Mouse (Mus musculus) embryonic facial prominence, embryonic 10.5 days (tissue): ENCODE data around the gene Cnot10. TPM values are rescaled to one million over a fixed set of nuclear protein-coding genes. Genes with fewer than 3 reads are reported as not detected.

Experiments
- DNase-seq: peaks from one replicate; pipeline ENCODE4 v3.0.0-alpha.2; 2017; ENCODE audit warnings: low spot score
- H3K27ac ChIP-seq: fragments of 300-500 bp; sonication (generic); replicated peaks from 2 replicates; pipeline ENCODE4 v1.5.1; 2016; ENCODE audit warnings: mild to moderate bottlenecking
- H3K27me3 ChIP-seq: fragments of 300-500 bp; sonication (generic); replicated peaks from 2 replicates; pipeline ENCODE4 v1.6.1; 2016; ENCODE audit warnings: low read depth, mild to moderate bottlenecking; ENCODE audit not compliant: poor library complexity, severe bottlenecking
- H3K36me3 ChIP-seq: fragments of 300-500 bp; sonication (generic); replicated peaks from 2 replicates; pipeline ENCODE4 v1.6.1; 2016; ENCODE audit warnings: mild to moderate bottlenecking, moderate library complexity
- H3K4me1 ChIP-seq: fragments of 300-500 bp; sonication (generic); 2 replicates; pipeline ENCODE4 v1.6.1; 2016
- H3K4me3 ChIP-seq: fragments of 300-500 bp; sonication (generic); 2 replicates; pipeline ENCODE4 v1.5.1; 2016; ENCODE audit warnings: mild to moderate bottlenecking, moderate library complexity
- H3K9me3 ChIP-seq: fragments of 300-500 bp; sonication (generic); 2 replicates; pipeline ENCODE4 v1.6.1; 2016; ENCODE audit warnings: mild to moderate bottlenecking
- WGBS: fragments of 180-500 bp; shearing (Covaris S2); methylation state at CpG from one replicate; pipeline ENCODE4 v1.1.7; 2016; 5-methylcytosine and 5-hydroxymethylcytosine counted together
- polyA plus RNA-seq: library from polyadenylated mRNA; unstranded; fragments of >200 nt; fragmentation: Nextera tagmentation; extraction: Ambion mirVana; gene quantifications from 2 replicates; pipeline ENCODE4 v1.2.1, GENCODE M21; 2016

Cnot10 gene
- polyA plus RNA-seq, 1 experiment from 2014 or later: 74.3 TPM

DNA sequence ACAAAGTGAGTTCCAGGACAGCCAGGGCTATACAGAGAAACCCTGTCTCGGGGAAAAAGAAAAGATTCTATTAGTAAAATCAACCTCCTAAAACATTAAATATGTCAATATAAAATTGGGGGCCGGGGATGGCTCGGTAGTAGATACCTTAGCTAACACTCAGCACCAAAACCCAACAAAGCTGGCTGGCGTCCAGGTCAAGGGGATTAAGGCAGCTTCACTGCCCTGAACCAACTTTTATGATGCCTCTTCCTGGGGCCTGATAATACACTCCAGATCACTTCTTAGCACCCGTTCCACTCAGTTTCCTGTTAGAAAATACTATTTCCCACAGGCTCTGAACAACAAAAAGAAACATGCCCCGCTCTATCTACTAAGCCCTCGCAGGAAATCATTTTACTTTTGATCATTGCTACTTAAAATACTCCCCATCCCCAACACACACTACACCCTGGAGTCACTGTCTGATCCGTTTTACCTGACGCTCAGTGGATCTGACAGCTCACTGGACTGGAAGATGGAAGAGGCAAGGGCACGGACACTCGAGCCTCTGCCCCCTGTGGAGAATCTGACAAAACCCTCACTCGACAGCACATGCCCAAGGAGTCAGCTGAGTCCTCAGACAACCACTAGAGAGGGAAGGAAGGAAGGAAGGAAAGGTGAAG is 36.0 kb downstream of the Cnot10 start:
- DNase-seq: peak; percentile 42

GRCm38 (mm10) chr9:114601096-114601495 is 38.9 kb downstream of the Cnot10 start:
- no peaks in the 10 kb centered on the region for H3K4me1 ChIP-seq
- DNase-seq: no peak
- H3K36me3 ChIP-seq: peaks cover 88% of the 10 kb centered on the region
- no peak overlapping the region for H3K4me3 ChIP-seq
- 56% methylated on average over 1 of the region's 1 CpGs for WGBS
- H3K27ac ChIP-seq: no peak overlapping the region
- H3K27me3 ChIP-seq: no peaks in the 10 kb centered on the region
- no peaks in the 10 kb centered on the region for H3K9me3 ChIP-seq

More for the DNA sequence above, 36.0 kb downstream of the Cnot10 start:
- Histone ChIP-seq H3K27me3 (no peaks in the 10 kb centered on the region), H3K4me3 (no peak overlapping the region), H3K27ac (no peak overlapping the region), H3K4me1 (no peaks in the 10 kb centered on the region), H3K9me3 (no peaks in the 10 kb centered on the region), H3K36me3 (peaks cover 88% of the 10 kb centered on the region)
- WGBS: 69% methylated on average over 12 of the region's 12 CpGs

GRCm38 (mm10) chr9:114585017-114585345 is 55.0 kb downstream of the Cnot10 start:
- H3K27ac ChIP-seq: peak overlapping the region; percentile 59; the same call in 1 of the 2 replicates
- no peaks in the 10 kb centered on the region for H3K9me3 ChIP-seq
- peaks cover 13% of the 10 kb centered on the region for H3K4me1 ChIP-seq
- 32% methylated on average over 5 of the region's 5 CpGs for WGBS
- DNase-seq: peak; percentile 41
- H3K27me3 ChIP-seq: no peaks in the 10 kb centered on the region
- peak overlapping the region; percentile 61 for H3K4me3 ChIP-seq
- H3K36me3 ChIP-seq: peaks cover 45% of the 10 kb centered on the region

GRCm38 (mm10) chr9:114584183-114585016 is 55.6 kb downstream of the Cnot10 start:
- WGBS: 2% methylated on average over 31 of the region's 31 CpGs

DNA sequence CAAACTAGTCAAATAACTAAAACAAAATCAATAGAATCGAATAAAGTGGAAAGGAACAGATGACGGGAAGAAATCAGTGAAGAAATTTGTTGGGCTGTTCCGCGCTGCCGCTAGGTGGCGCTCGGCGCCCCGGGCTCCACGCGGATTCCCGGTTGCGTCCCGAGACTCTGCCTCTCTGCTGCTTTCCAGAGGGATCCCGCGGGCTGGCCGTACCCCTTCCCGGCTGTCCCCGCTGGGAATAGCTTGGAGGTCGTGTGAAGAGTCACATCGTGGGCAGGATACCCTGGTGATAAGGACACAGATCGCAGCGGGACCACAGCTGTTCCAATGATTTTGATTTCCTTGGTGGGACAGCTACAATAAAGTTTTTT is 56.2 kb downstream of the Cnot10 start:
- Histone ChIP-seq H3K9me3 (no peaks in the 10 kb centered on the region), H3K4me3 (peak overlapping the region; percentile 61), H3K27me3 (no peaks in the 10 kb centered on the region), H3K36me3 (peaks cover 33% of the 10 kb centered on the region), H3K4me1 (peaks cover 13% of the 10 kb centered on the region), H3K27ac (peak overlapping the region; percentile 59)
- peak; percentile 87 for DNase-seq
- 2% methylated on average over 23 of the region's 23 CpGs for WGBS

More at GRCm38 (mm10) chr9:114584183-114585016, 55.6 kb downstream of the Cnot10 start:
- Histone ChIP-seq H3K4me1 (peaks cover 13% of the 10 kb centered on the region), H3K27me3 (no peaks in the 10 kb centered on the region), H3K9me3 (no peaks in the 10 kb centered on the region), H3K4me3 (peak overlapping the region; percentile 61), H3K27ac (peak overlapping the region; percentile 59), H3K36me3 (peaks cover 39% of the 10 kb centered on the region)
- peak; percentile 69 for DNase-seq

- Histone ChIP-seq H3K27ac (no peak overlapping the region), H3K36me3 (no peaks in the 10 kb centered on the region), H3K27me3 (no peaks in the 10 kb centered on the region), H3K4me1 (no peaks in the 10 kb centered on the region), H3K9me3 (no peaks in the 10 kb centered on the region), H3K4me3 (no peak overlapping the region)
- WGBS: 75% methylated on average over 11 of the region's 11 CpGs
- DNase-seq: no peak
Observed at GRCm38 (mm10) chr9:114578646-114579045, 61.3 kb downstream of the Cnot10 start.

- no peaks in the 10 kb centered on the region for H3K9me3 ChIP-seq
- H3K27me3 ChIP-seq: no peaks in the 10 kb centered on the region
- 95% methylated on average over 1 of the region's 1 CpGs for WGBS
- H3K36me3 ChIP-seq: no peaks in the 10 kb centered on the region
- DNase-seq: no peak
- H3K27ac ChIP-seq: 0 out of 2 replicates have a peak overlapping the region, but pooled peaks have one; percentile 19
- no peaks in the 10 kb centered on the region for H3K4me1 ChIP-seq
- no peak overlapping the region for H3K4me3 ChIP-seq
Observed at GRCm38 (mm10) chr9:114576001-114576400, 64.0 kb downstream of the Cnot10 start.

GRCm38 (mm10) chr9:114573528-114573927 is 66.5 kb downstream of the Cnot10 start:
- DNase-seq: no peak
- Histone ChIP-seq H3K4me1 (no peaks in the 10 kb centered on the region), H3K36me3 (no peaks in the 10 kb centered on the region), H3K4me3 (no peak overlapping the region), H3K27me3 (no peaks in the 10 kb centered on the region), H3K9me3 (no peaks in the 10 kb centered on the region), H3K27ac (no peak overlapping the region)
- 70% methylated on average over 5 of the region's 5 CpGs for WGBS

DNA sequence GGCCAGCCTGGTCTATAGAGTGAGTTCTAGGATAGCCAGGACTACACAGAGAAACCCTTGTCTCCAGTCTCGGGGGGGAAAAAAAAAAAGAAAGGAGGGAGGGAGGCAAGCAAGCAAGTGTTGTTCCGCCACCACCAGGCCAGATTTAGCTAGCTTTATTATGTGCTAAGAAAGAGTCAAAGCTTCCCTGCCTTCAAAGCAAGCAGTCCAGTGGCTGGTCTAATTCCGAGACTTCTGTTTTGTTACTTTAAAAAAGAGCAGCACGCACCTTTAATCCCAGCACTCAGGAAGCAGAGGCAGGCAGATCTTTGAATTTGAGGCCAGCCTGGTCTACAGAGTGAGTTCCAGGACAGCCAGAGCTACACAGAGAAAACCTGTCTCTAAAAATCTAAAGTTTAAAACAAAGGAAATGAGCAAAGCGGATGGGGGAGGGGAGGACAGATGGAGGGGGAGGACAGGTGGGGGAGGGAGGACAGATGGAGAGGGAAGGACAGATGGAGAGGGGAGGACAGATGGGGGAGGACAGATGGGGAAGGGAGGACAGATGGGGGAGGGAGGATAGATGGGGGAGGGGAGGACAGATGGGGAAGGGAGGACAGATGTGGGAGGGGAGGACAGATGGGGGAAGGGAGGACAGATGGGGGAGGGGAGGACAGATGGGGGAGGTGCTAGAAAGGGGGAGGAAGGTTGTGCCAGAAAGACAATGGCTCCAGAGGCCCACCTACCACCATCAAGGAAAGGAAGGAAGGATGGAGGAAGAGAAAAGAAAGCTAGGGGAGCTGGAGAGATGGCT is 71.1 kb downstream of the Cnot10 start:
- no peak for DNase-seq
- Histone ChIP-seq H3K27me3 (no peaks in the 10 kb centered on the region), H3K27ac (no peak overlapping the region), H3K4me3 (no peak overlapping the region), H3K4me1 (peaks cover 13% of the 10 kb centered on the region), H3K9me3 (no peaks in the 10 kb centered on the region), H3K36me3 (no peaks in the 10 kb centered on the region)
- 90% methylated on average over 5 of the region's 5 CpGs for WGBS

- H3K27ac ChIP-seq: peak overlapping the region; percentile 99
- DNase-seq: peak; percentile 67
- under 1% methylated on average over 10 of the region's 10 CpGs for WGBS
Observed at GRCm38 (mm10) chr9:114564667-114565066, 75.3 kb downstream of the Cnot10 start.

DNA sequence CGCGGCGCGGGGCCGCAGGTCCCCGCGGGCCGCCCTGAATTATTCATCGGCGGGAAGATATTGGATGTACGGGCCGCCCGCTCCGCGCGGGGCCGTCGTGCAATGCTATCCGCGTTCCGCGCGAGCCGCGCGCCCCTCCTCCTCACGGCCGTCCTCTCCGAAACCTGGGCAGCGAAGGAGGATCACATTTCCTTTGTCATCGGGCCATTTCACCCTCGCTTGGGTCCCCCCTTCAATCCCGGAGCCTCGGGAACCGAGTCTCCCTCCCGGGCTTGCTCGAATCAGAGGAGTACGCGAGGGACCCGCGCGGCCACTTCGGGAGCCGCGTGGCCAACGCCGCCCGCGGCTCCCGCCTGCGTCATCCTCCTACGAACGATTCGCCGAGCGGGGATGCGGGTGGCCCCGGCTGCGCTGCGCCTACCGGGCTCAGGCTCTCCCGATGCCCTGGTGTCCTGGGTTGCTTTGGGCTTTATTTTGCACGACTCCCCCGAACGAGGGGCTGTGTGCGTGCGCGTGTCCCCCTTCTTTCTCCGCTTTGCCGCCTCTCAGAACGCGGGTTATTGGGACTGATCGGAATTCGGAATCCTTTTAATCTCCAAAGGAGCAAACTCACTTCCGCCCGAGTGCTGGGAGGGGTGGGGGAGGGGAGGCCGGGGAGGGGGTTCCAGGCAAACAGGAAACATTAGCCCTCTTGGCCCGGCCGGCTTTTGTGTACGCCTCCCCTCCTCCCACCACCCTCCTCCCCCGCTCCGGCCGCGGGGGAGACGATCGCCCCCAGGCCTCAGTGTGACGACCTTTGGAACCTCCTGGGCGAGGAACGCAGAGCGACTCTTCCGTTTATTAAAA is 76.0 kb downstream of the Cnot10 start, which contains the start of gene Trim71:
Gene Trim71, minus strand, starts transcription at position 609 of the 846 bp plus-strand sequence.
- DNase-seq: peak; percentile 93
- H3K36me3 ChIP-seq: no peaks in the 10 kb centered on the region
- H3K4me3 ChIP-seq: peak within 1 kb of the TSS; percentile 94
- H3K4me1 ChIP-seq: peaks cover 42% of the 10 kb centered on the region
- H3K27ac ChIP-seq: peak within 1 kb of the TSS; percentile 99
- WGBS: under 1% methylated on average over 91 of the region's 91 CpGs
- no peaks in the 10 kb centered on the region for H3K9me3 ChIP-seq
- H3K27me3 ChIP-seq: no peaks in the 10 kb centered on the region

More at GRCm38 (mm10) chr9:114564667-114565066, 75.3 kb downstream of the Cnot10 start:
- Histone ChIP-seq H3K36me3 (no peaks in the 10 kb centered on the region), H3K9me3 (no peaks in the 10 kb centered on the region), H3K27me3 (no peaks in the 10 kb centered on the region), H3K4me1 (peaks cover 35% of the 10 kb centered on the region), H3K4me3 (peak overlapping the region; percentile 94)
